9 mouse cellular contexts compared by ENCODE assay signal in genomic region chr1:158267020-158267571, GRCm38 (mm10).
DNase-seq lines count a peak whose midpoint lies in the region; ATAC-seq lines count a peak whose summit lies in the region.
"Had no signal": no experiment of that assay in that cellular context is flagged by ENCODE, and none has a peak within 500 bp of the region (broad histone marks: within the 10 kb centered on the region; RNA-seq: fewer than 3 reads in every experiment).

No protein-coding gene starts in this region.

- H3K36me3 ChIP-seq in forebrain, embryonic 14.5 days (ENCODE audit: control insufficient read depth, insufficient read depth, low read length) = no peaks in the 10 kb centered on the region
- H3K36me3 ChIP-seq in heart, embryonic 12.5 days = no peaks in the 10 kb centered on the region
- H3K36me3 ChIP-seq: embryonic facial prominence, embryonic 13.5 days had no signal

- no peaks in the 10 kb centered on the region for H3K27me3 ChIP-seq in forebrain, embryonic 14.5 days (replicated peaks; ENCODE audit: control insufficient read depth, insufficient read depth, low read length)
- no peaks in the 10 kb centered on the region for H3K27me3 ChIP-seq in heart, embryonic 12.5 days (replicated peaks)
- H3K27me3 ChIP-seq: embryonic facial prominence, embryonic 13.5 days had no signal

- peak overlapping the region; percentile 67; the same call in 1 of the 2 replicates for H3K27ac ChIP-seq in forebrain, embryonic 14.5 days (ENCODE audit: low read depth, low read length)
- H3K27ac ChIP-seq in heart, embryonic 12.5 days (ENCODE audit: poor library complexity, severe bottlenecking) = no peak overlapping the region
- H3K27ac ChIP-seq: embryonic facial prominence, embryonic 13.5 days had no signal

- no peak overlapping the region for H3K4me2 ChIP-seq in forebrain, embryonic 14.5 days (ENCODE audit: low read length)
- H3K4me2 ChIP-seq in heart, embryonic 12.5 days = no peak overlapping the region
- H3K4me2 ChIP-seq: embryonic facial prominence, embryonic 13.5 days had no signal

- H3K4me1 ChIP-seq in forebrain, embryonic 14.5 days (ENCODE audit: control insufficient read depth, insufficient read depth, low read length) = peaks cover 10% of the 10 kb centered on the region
- H3K4me1 ChIP-seq in heart, embryonic 12.5 days (replicated peaks) = 0 out of 2 replicates have a peak, but pooled peaks cover 5% of the 10 kb centered on the region

- peak; percentile 44 for DNase-seq in spleen, adult 12 weeks (ENCODE audit: low spot score)
- DNase-seq in spleen, adult 18-20 months = no peak
- peak; percentile 17 for DNase-seq in c-Kit-positive CD71-positive TER-119-positive erythroid progenitor cells, embryonic 14.5 days (ENCODE audit: low spot score)
- peak; percentile 86 for DNase-seq in forebrain, embryonic 14.5 days (ENCODE audit: low spot score)
- DNase-seq in kidney, postnatal 14 days = peak; percentile 38
- peak; percentile 2 for DNase-seq in lung, postnatal 25 days (ENCODE audit: low spot score)
- peak; percentile 77 for DNase-seq in right cerebral cortex, postnatal 14 days

- 15% methylated on average over 8 of the region's 8 CpGs for WGBS in forebrain, embryonic 14.5 days
- 45% methylated on average over 8 of the region's 8 CpGs for WGBS in heart, embryonic 12.5 days

- H3K9me3 ChIP-seq in forebrain, embryonic 14.5 days (replicated peaks; ENCODE audit: control insufficient read depth, low read length) = no peaks in the 10 kb centered on the region
- no peaks in the 10 kb centered on the region for H3K9me3 ChIP-seq in heart, embryonic 12.5 days (replicated peaks)
- H3K9me3 ChIP-seq: embryonic facial prominence, embryonic 13.5 days had no signal

- H3K4me3 ChIP-seq in forebrain, embryonic 14.5 days (ENCODE audit: low read depth, low read length) = no peak overlapping the region
- H3K4me3 ChIP-seq in heart, embryonic 12.5 days = no peak overlapping the region
- H3K4me3 ChIP-seq: embryonic facial prominence, embryonic 13.5 days had no signal

- no peak overlapping the region for H3K9ac ChIP-seq in forebrain, embryonic 14.5 days (ENCODE audit: low read length)
- no peak overlapping the region for H3K9ac ChIP-seq in heart, embryonic 12.5 days
- H3K9ac ChIP-seq: embryonic facial prominence, embryonic 13.5 days had no signal

- peak; percentile 81 for ATAC-seq in forebrain, embryonic 14.5 days
- no peak for ATAC-seq in heart, embryonic 12.5 days (ENCODE audit: insufficient number of reproducible peaks, low FRiP score)

Comparison
In these comparisons a context has a peak if more than half of its experiments do, and no peak if none do; other contexts are left out.
1. DNase-seq: peak in spleen, adult 12 weeks (single experiment), c-Kit-positive CD71-positive TER-119-positive erythroid progenitor cells, embryonic 14.5 days (single experiment), forebrain, embryonic 14.5 days (single experiment), kidney, postnatal 14 days (single experiment), lung, postnatal 25 days (single experiment) and right cerebral cortex, postnatal 14 days (single experiment); none in spleen, adult 18-20 months (0 of 2).